Mouse (Mus musculus) ES-E14 (cell line): ENCODE results near the gene Rabl6. TPM values are rescaled to one million over a fixed set of nuclear protein-coding genes. Genes with fewer than 3 reads are reported as not detected.

Source experiments
- DNase-seq: peaks from one replicate; pipeline ENCODE4 v3.0.0-alpha.2; 2013; ENCODE audit warnings: low read depth, low spot score
- H3K27ac ChIP-seq: 2 replicates; pipeline ENCODE4 v1.5.1; 2012; ENCODE audit warnings: low read depth, mild to moderate bottlenecking, low read length, moderate library complexity, mixed read lengths; ENCODE audit not compliant: poor library complexity, insufficient read depth, severe bottlenecking
- H3K36me3 ChIP-seq: 2 replicates; pipeline ENCODE4 v1.6.1; 2012; ENCODE audit warnings: mild to moderate bottlenecking, low read length, moderate library complexity, mixed read lengths; ENCODE audit not compliant: control insufficient read depth, poor library complexity, insufficient read depth, severe bottlenecking
- H3K4me1 ChIP-seq, 2 experiments: fragments of 150-350 bp in 1 of 2; sonication (generic) in 1 of 2; 2 replicates each; pipeline ENCODE4 v1.6.1; 2012; ENCODE audit warnings: low read length in 2 of 2, mild to moderate bottlenecking in 1 of 2, mixed read lengths in 1 of 2; ENCODE audit not compliant: control insufficient read depth in 2 of 2, insufficient read depth in 2 of 2, poor library complexity in 1 of 2
- H3K4me3 ChIP-seq, 2 experiments: fragments of 150-350 bp in 1 of 2; sonication (generic) in 1 of 2; 2 replicates each; pipeline ENCODE4 v1.5.1; 2012; ENCODE audit warnings: low read length in 2 of 2, low read depth in 1 of 2, mild to moderate bottlenecking in 1 of 2, mixed read lengths in 1 of 2; ENCODE audit not compliant: insufficient read depth in 1 of 2, poor library complexity in 1 of 2, severe bottlenecking in 1 of 2
- H3K9ac ChIP-seq: 2 replicates; pipeline ENCODE4 v1.6.1; 2012; ENCODE audit warnings: low read depth, mild to moderate bottlenecking, low read length, mixed read lengths; ENCODE audit not compliant: poor library complexity, insufficient read depth, severe bottlenecking
- H3K9me3 ChIP-seq: fragments of 150-350 bp; sonication (generic); 2 replicates; pipeline ENCODE4 v1.6.1; 2012; ENCODE audit warnings: low read depth, mild to moderate bottlenecking, low read length; ENCODE audit not compliant: control insufficient read depth, insufficient read depth
- CHD2 ChIP-seq: IDR thresholded peaks from 2 replicates; pipeline ENCODE4 v1.6.1; 2014; ENCODE audit warnings: mild to moderate bottlenecking, low read depth, low read length, inconsistent platforms
- HCFC1 ChIP-seq: IDR thresholded peaks from 2 replicates; pipeline ENCODE4 v1.6.1; 2012; ENCODE audit warnings: low read length, inconsistent platforms, borderline replicate concordance; ENCODE audit not compliant: insufficient read depth
- MAFK ChIP-seq: IDR thresholded peaks from 2 replicates; pipeline ENCODE4 v1.6.1; 2014; ENCODE audit warnings: mild to moderate bottlenecking, low read depth, low read length, inconsistent platforms; ENCODE audit not compliant: insufficient read depth
- ZC3H11A ChIP-seq: IDR thresholded peaks from 2 replicates; pipeline ENCODE4 v1.6.1; 2012; ENCODE audit warnings: low read depth, mild to moderate bottlenecking, inconsistent platforms, low read length, borderline replicate concordance
- ZNF384 ChIP-seq: IDR thresholded peaks from 2 replicates; pipeline ENCODE4 v1.6.1; 2012; ENCODE audit warnings: low read depth, low read length, inconsistent platforms
- in situ Hi-C, 2 experiments: fragments of 600-800 bp; cut with MboI; formaldehyde crosslinking; loops; one replicate each; pipeline ENCODE4 v1.15.1; 2025; ENCODE audit warnings: low sequenced_read_pairs in 2 of 2, inconsistent platforms in 1 of 2; ENCODE audit not compliant: unreplicated experiment in 2 of 2
- total RNA-seq: library from RNA; depleted of rRNA; stranded (reverse); fragments of 300-350 nt; gene quantifications from 2 replicates; pipeline ENCODE4 v1.2.3, GENCODE M21; 2012

The Rabl6 gene
- total RNA-seq, 1 experiment, result 45.8 TPM

DNA sequence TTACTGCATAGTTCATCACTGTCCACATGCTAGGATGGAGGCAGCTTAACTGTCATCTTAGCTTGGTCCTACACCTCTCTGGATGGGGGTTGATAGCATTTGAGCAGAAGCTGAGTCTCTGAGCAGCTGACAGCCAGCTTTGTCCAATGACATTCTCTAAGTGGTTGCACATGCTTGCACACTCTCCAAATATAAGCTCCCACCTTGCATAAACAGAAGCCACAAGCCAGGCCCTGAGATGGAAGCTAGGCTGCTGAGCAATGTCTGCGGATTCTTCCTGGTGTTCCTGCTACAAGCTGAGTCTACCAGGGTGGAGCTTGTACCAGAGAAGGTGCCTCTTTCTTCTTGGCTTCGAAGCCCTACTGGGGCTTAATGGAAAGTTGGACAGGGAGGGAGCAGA lies 44.6 kb upstream of the Rabl6 start, which contains the start of gene Lcn8:
Lcn8 (plus strand) TSS at position 219 of the 400 bp plus-strand sequence.
- no peak within 1 kb of the TSS for H3K9ac ChIP-seq
- H3K4me1 ChIP-seq, result no peaks in the 10 kb centered on the region
- H3K36me3 ChIP-seq, result no peaks in the 10 kb centered on the region
- in situ Hi-C loops, result no loop called here
- H3K4me3 ChIP-seq, result no peak within 1 kb of the TSS
- no peak within 1 kb of the TSS for H3K27ac ChIP-seq
- TF ChIP-seq ZC3H11A, result no peak
- TF ChIP-seq HCFC1, result no peak
- no peak for TF ChIP-seq MAFK
- no peak for TF ChIP-seq CHD2
- no peak for TF ChIP-seq ZNF384
- DNase-seq, result no peak
- H3K9me3 ChIP-seq, result no peaks in the 10 kb centered on the region

DNA sequence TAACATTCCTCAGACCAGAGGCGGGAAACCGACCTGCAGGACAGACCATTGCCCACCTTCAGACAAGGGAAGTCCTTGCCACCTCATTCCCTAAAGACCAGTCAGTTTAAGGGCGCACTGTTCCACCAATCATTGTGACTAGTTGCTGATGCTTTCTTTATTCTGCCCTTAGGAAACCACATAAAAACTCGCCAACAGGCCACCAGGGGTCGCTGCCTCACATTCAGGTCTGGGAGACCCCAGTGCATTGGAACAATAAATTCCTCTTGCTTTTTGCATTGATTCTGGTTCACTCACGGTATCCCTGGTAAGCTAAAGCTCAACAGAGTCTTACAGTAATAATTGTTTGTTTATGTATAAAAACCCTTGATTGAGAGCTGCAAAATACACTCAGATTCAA lies 31.6 kb upstream of the Rabl6 start:
- Histone ChIP-seq H3K4me3 (no peak overlapping the region), H3K9me3 (no peaks in the 10 kb centered on the region), H3K4me1 (no peaks in the 10 kb centered on the region), H3K27ac (no peak overlapping the region), H3K36me3 (no peaks in the 10 kb centered on the region), H3K9ac (no peak overlapping the region)
- TF ChIP-seq ZC3H11A, result no peak
- TF ChIP-seq CHD2, result no peak
- TF ChIP-seq ZNF384, result no peak
- no peak for TF ChIP-seq MAFK
- TF ChIP-seq HCFC1, result no peak
- DNase-seq, result peak; percentile 40
- in situ Hi-C loops, result no loop called here

DNA sequence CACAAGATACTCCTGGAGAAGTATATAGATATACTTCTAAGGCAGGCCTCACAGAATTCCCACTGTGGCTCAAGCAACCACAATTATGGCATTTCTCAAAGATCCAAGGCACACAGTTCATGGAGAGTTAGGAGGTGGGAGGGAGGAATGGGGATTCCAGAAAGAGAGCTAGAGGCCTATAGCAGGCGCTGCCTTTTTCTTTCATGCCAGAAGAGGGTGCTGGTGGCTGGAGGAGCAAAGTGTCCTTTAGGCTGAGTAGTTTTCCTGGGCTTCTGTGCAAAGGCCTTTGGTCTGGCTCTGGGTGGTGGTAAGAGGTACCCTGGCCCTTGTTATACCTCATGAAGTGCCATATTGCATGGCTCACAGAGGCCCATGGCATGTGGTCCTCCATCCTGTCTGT lies 25.7 kb upstream of the Rabl6 start:
- no peaks in the 10 kb centered on the region for H3K4me1 ChIP-seq
- H3K4me3 ChIP-seq, result no peak overlapping the region
- no peak overlapping the region for H3K27ac ChIP-seq
- no peak for DNase-seq
- no peak overlapping the region for H3K9ac ChIP-seq
- no peak for TF ChIP-seq CHD2
- no peak for TF ChIP-seq ZNF384
- TF ChIP-seq ZC3H11A, result no peak
- in situ Hi-C loops, result no loop called here
- H3K9me3 ChIP-seq, result no peaks in the 10 kb centered on the region
- no peaks in the 10 kb centered on the region for H3K36me3 ChIP-seq

DNA sequence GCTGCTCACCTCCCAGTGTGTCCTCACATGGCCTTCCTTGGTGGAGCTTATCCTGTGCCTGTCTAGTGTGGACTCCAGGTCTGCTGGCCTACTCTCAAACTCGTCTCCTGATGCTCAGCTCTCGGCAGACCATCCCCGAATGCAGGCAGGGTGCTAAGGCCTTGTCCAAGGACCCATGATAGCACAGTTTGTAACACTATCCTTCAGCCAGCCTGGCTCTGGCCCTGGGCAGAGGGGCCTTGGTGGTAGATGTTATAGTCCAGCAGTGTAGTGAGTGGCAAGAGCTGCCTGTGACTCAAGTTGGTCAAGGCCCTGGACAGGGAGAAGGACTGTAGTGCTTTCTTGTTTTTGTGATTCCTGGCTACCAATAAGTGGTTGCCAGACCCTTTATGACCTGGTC lies 25.3 kb upstream of the Rabl6 start:
- in situ Hi-C loops, result no loop called here
- TF ChIP-seq ZNF384 (no peak), MAFK (no peak), HCFC1 (no peak), ZC3H11A (no peak), CHD2 (no peak)
- DNase-seq, result no peak

DNA sequence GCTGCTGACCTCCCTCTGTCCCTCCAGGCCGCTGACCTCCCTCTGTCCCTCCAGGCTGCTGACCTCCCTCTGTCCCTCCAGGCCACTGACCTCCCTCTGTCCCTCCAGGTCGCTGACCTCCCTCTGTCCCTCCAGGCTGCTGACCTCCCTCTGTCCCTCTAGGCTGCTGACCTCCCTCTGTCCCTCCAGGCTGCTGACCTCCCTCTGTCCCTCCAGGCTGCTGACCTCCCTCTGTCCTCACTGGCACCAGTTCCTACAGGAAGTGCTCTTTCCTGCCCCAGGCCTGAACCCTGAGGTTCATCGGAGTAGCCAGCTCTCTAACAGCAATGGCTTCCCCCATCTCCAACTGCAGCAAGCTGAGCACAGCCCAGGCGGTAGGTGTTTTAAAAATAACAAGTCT lies 20.4 kb upstream of the Rabl6 start:
- in situ Hi-C loops, result no loop called here
- Histone ChIP-seq H3K9me3 (no peaks in the 10 kb centered on the region), H3K9ac (no peak overlapping the region), H3K4me1 (no peaks in the 10 kb centered on the region), H3K27ac (no peak overlapping the region), H3K36me3 (no peaks in the 10 kb centered on the region), H3K4me3 (no peak overlapping the region)
- no peak for TF ChIP-seq ZC3H11A
- DNase-seq, result no peak

More for the DNA sequence above, 25.3 kb upstream of the Rabl6 start:
- Histone ChIP-seq H3K9ac (no peak overlapping the region), H3K27ac (no peak overlapping the region), H3K4me3 (no peak overlapping the region), H3K9me3 (no peaks in the 10 kb centered on the region), H3K4me1 (no peaks in the 10 kb centered on the region), H3K36me3 (no peaks in the 10 kb centered on the region)
